Mouse (Mus musculus) cerebellum, postnatal 14 days (tissue): Measurements from ENCODE around the gene Plekha1.
A peak's percentile ranks its signal among the peaks of the same experiment; 100 is the strongest.

ENCODE experiments used
- DNase-seq, 2 experiments: peaks; one replicate each; pipeline ENCODE4 v3.0.0; 2021; ENCODE audit warnings: mixed read lengths in 2 of 2

The Plekha1 gene

GRCm38 (mm10) chr7:130865613-130866591 lies at the start of gene Plekha1:
Gene Plekha1 (plus strand): TSS chr7:130865756.
- DNase-seq, result peak; percentile 96 to 98

- DNase-seq, result no peak
Measured at GRCm38 (mm10) chr7:130816243-130816642, 49.3 kb upstream of the Plekha1 start.

- no peak for DNase-seq
Measured at GRCm38 (mm10) chr7:130818813-130819212, 46.7 kb upstream of the Plekha1 start.

GRCm38 (mm10) chr7:130819624-130820023 lies 45.9 kb upstream of the Plekha1 start:
- no peak for DNase-seq

GRCm38 (mm10) chr7:130823992-130824391 lies 41.6 kb upstream of the Plekha1 start:
- DNase-seq, result no peak

- no peak for DNase-seq
Measured at GRCm38 (mm10) chr7:130826343-130826742, 39.2 kb upstream of the Plekha1 start.

GRCm38 (mm10) chr7:130827431-130827830 lies 38.1 kb upstream of the Plekha1 start:
- peak; percentile 79 to 83 for DNase-seq

- DNase-seq, result no peak
Measured at GRCm38 (mm10) chr7:130827844-130828403, 37.6 kb upstream of the Plekha1 start.

GRCm38 (mm10) chr7:130828475-130828874 lies 37.1 kb upstream of the Plekha1 start:
- DNase-seq, result no peak

GRCm38 (mm10) chr7:130831586-130831985 lies 34.0 kb upstream of the Plekha1 start:
- no peak for DNase-seq

GRCm38 (mm10) chr7:130834299-130834698 lies 31.3 kb upstream of the Plekha1 start:
- DNase-seq, result peak; percentile 56 to 73

GRCm38 (mm10) chr7:130834958-130835861 lies 30.3 kb upstream of the Plekha1 start:
- peak; percentile 53 to 69 for DNase-seq

- DNase-seq, result peak in 1 of 2 experiments; percentile 26
Measured at GRCm38 (mm10) chr7:130836066-130836465, 29.5 kb upstream of the Plekha1 start.

GRCm38 (mm10) chr7:130837941-130838657 lies 27.5 kb upstream of the Plekha1 start:
- peak; percentile 91 to 93 for DNase-seq

GRCm38 (mm10) chr7:130838658-130839025 lies 26.9 kb upstream of the Plekha1 start:
- DNase-seq, result no peak

- no peak for DNase-seq
Measured at GRCm38 (mm10) chr7:130839380-130840100, 26.0 kb upstream of the Plekha1 start.

- no peak for DNase-seq
Measured at GRCm38 (mm10) chr7:130847164-130847718, 18.3 kb upstream of the Plekha1 start.

GRCm38 (mm10) chr7:130854684-130855292 lies 10.8 kb upstream of the Plekha1 start:
- DNase-seq, result no peak

- peak; percentile 71 to 74 for DNase-seq
Measured at GRCm38 (mm10) chr7:130855681-130856080, 9.9 kb upstream of the Plekha1 start.

- no peak for DNase-seq
Measured at GRCm38 (mm10) chr7:130857973-130858372, 7.6 kb upstream of the Plekha1 start.

GRCm38 (mm10) chr7:130859926-130860325 lies 5.6 kb upstream of the Plekha1 start:
- no peak for DNase-seq
